Mouse (Mus musculus) bone marrow, adult 2 months (tissue): ENCODE measurements at regions not wholly inside any gene's neighbourhood (a gene's known extent, or its start where the extent isn't known, plus 50 kb on each side); places are given as distances from the start of the nearest gene placed in this dataset.

Experiments used
- CTCF ChIP-seq: fragments of 200-500 bp; IDR thresholded peaks from 2 replicates; pipeline ENCODE4 v1.5.1; 2011; ENCODE audit warnings: low read length, control low read depth; ENCODE audit not compliant: control insufficient read depth, insufficient read depth
- POLR2A ChIP-seq: fragments of 200-500 bp; IDR thresholded peaks from 2 replicates; pipeline ENCODE4 v1.6.1; 2011; ENCODE audit warnings: low read depth, mild to moderate bottlenecking, control low read depth, low read length, borderline replicate concordance; ENCODE audit not compliant: control insufficient read depth

DNA sequence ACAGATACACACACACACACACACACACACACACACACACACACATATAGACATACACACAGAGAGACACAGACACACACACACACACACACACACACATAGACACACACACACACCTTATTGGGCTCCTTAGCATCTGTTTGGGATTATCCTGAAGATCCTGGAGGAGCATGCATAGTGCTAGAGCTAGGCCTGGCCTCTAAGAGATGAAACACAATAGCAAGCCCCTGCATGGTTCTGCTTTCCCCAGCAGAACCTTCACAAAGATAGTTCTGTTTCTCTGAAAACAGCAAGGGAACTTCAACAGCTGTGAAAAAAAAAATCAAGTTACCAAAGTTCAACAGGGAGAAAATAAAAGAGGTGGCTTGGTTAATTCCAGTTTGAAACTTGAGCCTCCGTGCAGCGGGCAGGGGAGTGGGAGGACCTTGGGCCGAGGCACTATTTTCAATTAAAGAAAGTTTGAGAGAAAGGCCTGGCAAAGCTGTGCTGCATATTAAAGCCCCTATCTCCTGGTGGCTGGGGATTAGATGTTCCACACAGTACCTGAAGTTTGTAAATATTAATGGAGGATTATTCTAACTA is 257.4 kb upstream of the Zfp64 start:
- TF ChIP-seq CTCF (no peak), POLR2A (no peak)
